Mouse (Mus musculus) ES-E14 (cell line): ENCODE measurements around the gene Gm20662.

Source experiments
- CHD2 ChIP-seq: IDR thresholded peaks from 2 replicates; pipeline ENCODE4 v1.6.1; 2014; ENCODE audit warnings: mild to moderate bottlenecking, low read depth, low read length, inconsistent platforms
- ZNF384 ChIP-seq: IDR thresholded peaks from 2 replicates; pipeline ENCODE4 v1.6.1; 2012; ENCODE audit warnings: low read depth, low read length, inconsistent platforms

- TF ChIP-seq ZNF384 (no peak), CHD2 (no peak)
Observed at GRCm38 (mm10) chr9:108063361-108063760, 67.2 kb downstream of the Gm20662 start.
